Mouse (Mus musculus) mouse trophoblast stem cell (cell line): ENCODE measurements around the gene Rcor1.

Source experiments
- in situ Hi-C, 2 experiments: fragments of 300-500 bp; cut with MseI, MboI; formaldehyde crosslinking; loops; 2 replicates in 1 of 2; 3 replicates in 1 of 2; pipeline ENCODE4 v1.15.1; 2025

Rcor1 gene

DNA sequence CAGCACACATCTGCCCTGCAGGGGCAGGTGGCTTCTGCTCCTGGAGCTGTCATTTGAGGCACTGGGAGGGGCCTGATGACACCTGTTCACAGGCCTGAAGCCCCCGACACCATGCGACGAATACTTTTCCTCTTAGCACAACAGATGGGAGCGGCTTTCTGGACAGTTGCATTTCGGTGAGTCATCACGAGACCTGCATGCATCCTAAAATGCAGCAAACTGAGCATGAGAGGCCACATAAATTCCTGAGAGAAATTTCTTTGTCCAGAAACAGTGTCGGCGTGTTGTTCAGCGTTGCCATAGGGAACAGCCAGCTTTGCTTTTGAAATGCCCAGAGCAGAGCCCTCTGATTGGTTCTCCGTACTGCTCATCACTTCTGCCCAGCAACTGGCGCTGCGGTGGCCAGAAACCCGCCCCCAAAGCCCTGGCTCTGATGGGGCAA lies 125.2 kb downstream of the Rcor1 start:
- in situ Hi-C loops = no loop called here

DNA sequence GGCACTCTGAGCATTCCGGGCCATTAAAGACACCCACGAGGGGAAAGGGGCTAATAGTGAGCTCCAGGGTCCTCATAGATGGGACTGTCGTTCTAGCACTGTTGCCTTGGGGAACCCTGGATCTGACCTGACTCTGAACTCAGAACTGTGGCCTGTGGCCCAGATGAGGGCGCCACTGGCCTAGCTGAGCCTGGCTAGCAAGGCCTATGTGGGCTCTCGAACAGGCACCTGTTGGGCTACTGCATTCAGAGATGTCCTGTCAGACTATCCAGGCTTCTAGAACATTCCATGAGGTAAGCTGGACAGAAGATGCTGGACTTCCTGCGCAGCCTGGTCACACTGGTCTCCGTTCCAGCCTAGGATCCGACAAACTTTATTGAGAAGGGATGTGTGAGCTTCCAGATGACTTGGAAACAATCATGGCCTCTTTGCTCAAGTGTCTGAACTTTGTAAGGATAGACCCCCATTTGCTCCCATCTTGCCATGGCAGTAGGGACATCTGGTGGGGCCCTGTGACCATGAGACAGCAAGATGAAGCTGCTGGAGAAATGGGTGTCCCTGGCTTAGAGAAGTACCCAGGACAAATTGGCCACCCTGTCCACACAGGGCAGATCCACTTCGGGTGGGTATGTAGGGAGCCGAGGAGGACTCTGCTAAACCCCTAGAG lies 126.1 kb downstream of the Rcor1 start:
- in situ Hi-C loops = no loop called here
